Mouse (Mus musculus) MN1 (cell line): Measurements from ENCODE around the gene Rnf17.
A peak's percentile ranks its signal among the peaks of the same experiment; 100 is the strongest.

Experiments
- DNase-seq: peaks from one replicate; pipeline ENCODE4 v3.0.0-alpha.2; 2016; ENCODE audit warnings: low spot score

Gene Rnf17

GRCm38 (mm10) chr14:56512084-56512483 is 109.7 kb downstream of the Rnf17 start:
- no peak for DNase-seq

- no peak for DNase-seq
Measured at GRCm38 (mm10) chr14:56514775-56515174, 112.4 kb downstream of the Rnf17 start.

- DNase-seq, result no peak
Measured at GRCm38 (mm10) chr14:56530788-56531187, 128.4 kb downstream of the Rnf17 start.

GRCm38 (mm10) chr14:56544946-56545345 is 142.6 kb downstream of the Rnf17 start:
- DNase-seq, result no peak

GRCm38 (mm10) chr14:56545491-56545890 is 143.1 kb downstream of the Rnf17 start:
- DNase-seq, result no peak

GRCm38 (mm10) chr14:56550960-56551359 is 148.6 kb downstream of the Rnf17 start:
- no peak for DNase-seq

DNA sequence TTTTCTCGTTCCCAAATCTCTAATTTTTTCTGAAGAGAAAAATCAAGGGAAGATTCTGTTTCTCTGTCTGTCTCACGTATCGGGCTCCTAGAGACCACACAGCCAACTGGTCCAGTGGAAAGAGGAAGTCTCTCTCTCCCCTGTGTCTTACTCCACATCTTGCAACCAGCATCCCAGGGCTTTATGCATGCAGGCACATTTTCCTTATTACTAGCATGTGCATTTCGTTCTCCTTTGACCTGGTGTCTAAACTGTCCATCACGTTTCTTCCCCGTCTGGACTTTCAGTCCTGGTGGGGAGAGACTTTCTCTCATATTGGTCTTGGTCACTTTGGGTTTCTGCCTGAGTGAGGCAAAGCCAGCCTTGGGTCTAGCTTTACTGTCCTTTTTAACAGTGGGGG is 150.5 kb downstream of the Rnf17 start:
- DNase-seq, result no peak

DNA sequence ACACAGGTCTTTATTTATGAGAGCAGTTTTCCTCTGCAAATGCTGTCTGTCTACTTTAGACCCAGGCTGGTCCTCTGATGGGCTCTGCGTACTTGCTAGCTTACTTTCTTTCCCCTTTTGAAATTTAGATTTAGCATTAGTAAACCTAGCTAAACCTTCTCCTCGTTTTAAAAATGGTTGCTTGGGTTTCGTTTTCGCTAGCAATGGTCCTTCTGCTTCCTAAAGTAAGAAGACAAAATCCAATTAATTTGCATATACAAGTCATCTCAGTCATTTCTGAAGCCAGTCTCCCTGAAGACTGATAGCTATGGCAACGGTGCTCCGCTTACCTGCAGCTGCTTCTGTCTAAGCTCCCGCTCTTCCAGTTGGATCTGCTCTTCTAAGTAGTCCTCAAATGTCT is 150.9 kb downstream of the Rnf17 start:
- no peak for DNase-seq

DNA sequence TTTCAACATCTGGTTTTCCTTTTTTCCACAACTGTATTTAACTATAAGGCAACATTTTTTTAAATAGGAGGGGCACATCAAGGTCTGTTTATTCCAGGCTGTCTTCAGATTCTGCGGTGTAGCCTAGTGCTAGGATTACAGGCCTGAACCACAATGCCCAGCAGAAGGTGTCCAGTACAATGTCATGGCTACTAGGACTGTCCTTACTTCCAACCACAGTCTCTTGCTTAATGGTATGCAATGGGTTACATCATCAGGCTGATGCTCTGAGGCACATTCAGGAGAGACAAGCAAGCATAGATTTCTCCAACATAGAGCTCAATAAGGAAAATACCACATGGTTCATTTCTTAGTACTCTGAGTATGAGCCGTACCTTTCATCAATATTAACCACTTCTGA is 152.3 kb downstream of the Rnf17 start:
- DNase-seq, result no peak

DNA sequence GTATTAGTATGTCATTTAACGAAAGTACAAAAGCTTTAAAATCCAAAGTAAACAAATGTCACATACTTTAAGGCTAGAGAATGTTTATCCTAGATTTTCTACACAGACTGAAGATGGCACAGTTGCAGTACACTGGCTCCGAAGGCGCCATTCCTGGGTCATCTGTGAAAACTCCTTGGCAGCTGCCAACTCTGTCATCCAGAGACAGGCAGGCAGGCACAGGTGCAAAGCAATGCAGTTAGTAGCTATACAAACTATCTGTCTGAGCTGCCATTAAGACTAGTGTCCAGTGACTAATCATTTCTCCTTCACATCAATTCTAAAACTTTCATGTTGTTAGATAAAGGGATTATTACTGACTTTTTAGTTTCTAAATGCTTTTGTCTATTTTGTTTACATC is 156.8 kb downstream of the Rnf17 start:
- DNase-seq, result no peak

- DNase-seq, result no peak
Measured at GRCm38 (mm10) chr14:56567476-56567875, 165.1 kb downstream of the Rnf17 start.

GRCm38 (mm10) chr14:56569041-56569440 is 166.7 kb downstream of the Rnf17 start:
- no peak for DNase-seq

GRCm38 (mm10) chr14:56571310-56572093 is 169.1 kb downstream of the Rnf17 start:
- peak; percentile 97 for DNase-seq

- no peak for DNase-seq
Measured at GRCm38 (mm10) chr14:56572546-56572945, 170.2 kb downstream of the Rnf17 start.
